Mouse (Mus musculus) cerebral cortex, adult 2 months (tissue): ENCODE data around the gene Mlc1.

Experiments used
- WGBS: fragments of 180-500 bp; shearing (Covaris S2); methylation state at CpG from one replicate; pipeline ENCODE4 v1.1.7; 2018; 5-methylcytosine and 5-hydroxymethylcytosine counted together

Gene Mlc1

DNA sequence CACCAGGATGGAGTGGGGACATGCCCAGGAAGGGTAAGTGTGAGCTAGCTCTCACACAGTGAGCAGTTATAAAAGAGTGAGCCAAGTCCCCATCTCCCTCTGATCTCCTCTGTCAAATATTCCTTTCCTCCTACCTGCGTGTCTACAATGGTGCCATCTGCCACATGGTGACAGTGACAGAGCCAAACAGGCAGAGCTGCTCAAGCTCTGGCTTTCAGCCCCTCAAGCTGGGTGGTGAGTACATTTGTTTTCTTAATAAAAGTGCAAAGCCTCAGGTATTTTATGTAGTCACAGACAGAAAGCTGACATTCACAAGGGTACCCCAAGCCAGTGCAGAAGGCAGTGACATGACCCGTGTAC lies 41.5 kb downstream of the Mlc1 start:
- 70% methylated on average over 2 of the region's 2 CpGs for WGBS

DNA sequence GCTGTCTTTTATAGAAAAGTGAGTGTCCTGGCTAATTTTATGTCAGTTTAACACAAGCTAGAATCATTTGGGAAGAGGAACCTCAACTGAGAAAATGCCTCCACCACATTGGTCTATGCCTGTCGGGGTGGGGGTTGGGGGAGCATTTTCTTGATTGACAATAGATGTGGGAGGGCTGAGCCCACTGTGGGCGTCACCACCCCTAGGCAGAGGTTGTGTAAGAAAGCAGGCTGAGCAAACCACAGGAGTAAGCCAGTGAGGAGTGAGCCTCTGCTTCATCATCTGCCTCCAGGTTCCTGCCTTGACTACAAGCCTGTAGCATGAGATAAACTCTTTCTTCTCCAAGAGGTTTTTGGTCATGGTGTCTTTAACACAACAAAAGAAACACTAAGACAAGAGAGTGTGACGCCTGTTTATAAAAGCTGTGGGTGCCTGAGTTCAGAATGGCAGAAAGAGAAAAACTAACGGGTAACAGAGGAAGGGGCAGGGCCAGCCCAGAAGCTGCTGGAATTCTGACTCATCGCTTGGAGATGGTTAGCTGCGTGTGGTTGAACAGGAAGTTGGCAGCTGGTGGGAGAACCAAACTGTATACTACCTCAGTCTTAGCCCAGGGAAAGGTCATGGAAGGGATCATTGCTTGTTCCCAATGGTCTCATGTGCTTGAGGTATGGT lies 42.1 kb downstream of the Mlc1 start:
- WGBS = 53% methylated on average over 6 of the region's 6 CpGs

GRCm38 (mm10) chr15:88934141-88934540 lies 44.7 kb downstream of the Mlc1 start:
- WGBS = 34% methylated on average over 7 of the region's 7 CpGs

- WGBS = 92% methylated on average over 10 of the region's 10 CpGs
Observed at GRCm38 (mm10) chr15:88932667-88933066, 46.1 kb downstream of the Mlc1 start.

- 72% methylated on average over 6 of the region's 6 CpGs for WGBS
Observed at GRCm38 (mm10) chr15:88921992-88922310, 56.9 kb downstream of the Mlc1 start.

DNA sequence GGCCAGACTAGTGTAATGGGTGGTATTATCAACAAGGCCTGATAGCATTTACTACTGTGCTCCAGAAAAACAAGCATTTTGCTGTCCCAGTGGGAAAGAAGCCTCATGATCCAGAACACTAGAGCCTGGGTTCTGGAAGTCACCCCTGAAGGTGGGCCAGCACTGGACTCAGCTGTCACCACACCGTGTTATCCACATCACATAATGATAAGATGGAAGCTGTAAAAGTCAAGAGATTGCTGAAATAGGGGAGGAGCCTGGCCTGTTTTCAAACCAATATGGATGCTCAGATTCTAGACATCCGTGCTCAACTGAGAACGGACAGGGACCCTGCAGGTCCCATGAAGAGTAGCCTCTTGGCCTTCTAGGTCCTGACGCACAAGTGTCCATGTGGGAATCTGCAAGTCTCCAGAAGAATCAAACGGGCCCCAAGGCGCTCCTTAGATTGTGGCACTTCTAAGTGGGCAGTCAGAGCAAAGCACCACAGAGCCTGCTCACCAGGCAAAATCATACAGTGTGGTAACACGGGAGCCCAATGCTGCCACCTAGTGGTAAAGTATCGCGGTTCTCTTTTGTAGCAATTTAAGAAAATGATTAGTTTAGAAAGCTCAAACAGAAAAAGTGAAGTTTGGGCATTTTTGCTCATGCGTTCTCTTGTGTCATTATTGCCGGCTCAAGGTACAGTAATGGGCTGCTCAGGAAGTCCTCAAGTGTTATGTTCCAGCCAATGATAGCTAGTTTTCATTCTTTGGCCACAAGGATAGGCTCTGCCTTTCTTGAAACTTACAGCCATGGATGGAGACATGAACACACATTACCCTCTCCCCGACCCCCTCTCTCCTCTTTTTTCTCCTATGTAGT lies 57.4 kb downstream of the Mlc1 start:
- WGBS = 20% methylated on average over 12 of the region's 12 CpGs

DNA sequence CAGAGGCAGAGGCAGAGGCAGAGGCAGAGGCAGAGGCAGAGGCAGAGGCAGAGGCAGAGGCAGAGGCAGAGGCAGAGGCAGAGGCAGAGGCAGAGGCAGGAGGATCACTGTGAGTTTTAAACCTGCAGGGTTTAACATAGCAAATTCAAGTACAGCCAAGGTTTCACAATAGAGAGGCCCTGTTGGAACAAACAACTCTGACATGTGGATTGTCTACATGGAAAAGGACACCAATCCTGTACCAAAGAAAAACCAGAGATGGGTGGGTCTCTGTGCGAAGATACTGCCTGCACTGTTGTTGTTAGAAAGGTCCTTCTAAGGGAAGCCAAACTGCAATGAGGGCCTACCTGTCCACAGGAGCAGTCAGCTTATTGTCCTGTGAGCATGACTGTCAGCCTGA lies 58.7 kb downstream of the Mlc1 start:
- 96% methylated on average over 1 of the region's 1 CpGs for WGBS

DNA sequence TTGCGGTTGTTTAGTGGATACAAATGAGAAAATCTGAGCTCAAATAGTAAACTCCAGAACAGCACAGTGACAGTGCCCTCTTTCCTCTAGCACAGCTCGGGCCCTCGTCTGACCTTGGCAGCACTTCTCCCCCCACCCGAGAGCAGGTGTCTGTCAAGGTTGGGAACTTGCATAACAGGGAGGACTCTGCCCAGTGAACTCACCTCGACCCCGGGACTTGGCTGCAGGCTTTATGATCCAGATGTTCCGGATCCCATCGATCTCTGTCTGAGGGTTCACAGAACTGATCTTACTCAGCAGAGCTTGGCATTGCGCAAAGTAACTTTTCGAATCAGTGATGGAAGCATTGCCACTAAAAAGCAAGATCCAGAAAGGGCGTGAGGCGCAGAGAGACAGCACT lies 59.5 kb downstream of the Mlc1 start:
- WGBS = 88% methylated on average over 12 of the region's 12 CpGs

GRCm38 (mm10) chr15:88917126-88917525 lies 61.7 kb downstream of the Mlc1 start:
- 97% methylated on average over 8 of the region's 8 CpGs for WGBS

GRCm38 (mm10) chr15:88916366-88916765 lies 62.4 kb downstream of the Mlc1 start:
- WGBS = 55% methylated on average over 3 of the region's 3 CpGs

DNA sequence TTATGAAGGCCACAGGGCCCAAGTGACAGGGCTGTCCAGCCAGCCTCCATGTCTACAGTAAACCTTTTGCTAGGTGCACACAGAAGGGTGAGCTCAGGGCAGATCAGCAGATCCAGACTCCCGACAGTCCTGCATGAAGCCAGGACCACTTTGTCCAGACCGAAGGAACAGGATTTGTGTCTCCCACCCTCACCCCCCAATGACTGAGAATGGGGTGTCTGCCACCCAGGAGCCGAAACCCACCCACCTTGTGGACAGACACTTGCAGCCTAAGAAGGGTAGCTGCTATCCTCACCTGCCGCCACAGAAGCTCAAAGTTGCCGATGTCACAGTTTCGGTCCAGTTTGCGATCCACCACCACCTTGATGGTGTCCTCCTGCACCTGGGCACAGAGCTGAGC lies 63.8 kb downstream of the Mlc1 start:
- 98% methylated on average over 7 of the region's 7 CpGs for WGBS

DNA sequence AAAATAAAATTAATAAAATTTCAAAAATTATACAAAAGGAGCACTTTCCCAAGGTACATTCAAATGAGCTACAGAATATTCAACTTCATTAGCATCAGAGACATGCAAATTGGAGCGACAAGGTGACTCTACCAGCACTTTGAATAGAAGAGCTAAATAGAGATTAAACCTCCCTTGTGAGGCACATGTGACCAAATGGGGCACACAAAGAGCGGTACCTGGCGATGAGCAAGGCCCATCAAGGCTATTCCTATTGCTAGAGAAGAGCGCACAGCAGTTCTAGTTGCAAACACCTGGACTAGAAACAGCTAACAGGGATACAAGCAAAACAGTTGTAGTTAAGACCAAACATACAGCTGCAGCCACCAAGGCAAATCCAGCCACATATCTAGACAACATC lies 72.5 kb downstream of the Mlc1 start:
- 89% methylated on average over 4 of the region's 4 CpGs for WGBS
